Mouse (Mus musculus) hindbrain, embryonic 14.5 days (tissue): ENCODE measurements around the gene Trp53bp2. TPM values are rescaled to one million over a fixed set of nuclear protein-coding genes. Genes with fewer than 3 reads are reported as not detected.

Experiments
- ATAC-seq: fragments of 200-750 bp; cut with Nextera tagmentation; 2 replicates; pipeline ENCODE4 v1.8.0; 2017; ENCODE audit warnings: moderate number of reproducible peaks, mild to moderate bottlenecking, moderate TSS enrichment, moderate library complexity; ENCODE audit not compliant: low FRiP score
- DNase-seq: peaks from one replicate; pipeline ENCODE4 v3.0.0-alpha.2; 2015; ENCODE audit warnings: low spot score
- H3K27ac ChIP-seq: fragments of 300-500 bp; sonication (generic); 2 replicates; pipeline ENCODE4 v1.5.1; 2014; ENCODE audit warnings: mild to moderate bottlenecking, moderate library complexity
- H3K27me3 ChIP-seq: fragments of 300-500 bp; sonication (generic); 2 replicates; pipeline ENCODE4 v1.6.1; 2014; ENCODE audit warnings: mild to moderate bottlenecking, low read length, mixed read lengths; ENCODE audit not compliant: control insufficient read depth, insufficient read depth
- H3K36me3 ChIP-seq: fragments of 300-500 bp; sonication (generic); replicated peaks from 2 replicates; pipeline ENCODE4 v1.6.1; 2014; ENCODE audit not compliant: control insufficient read depth, insufficient read depth
- H3K4me1 ChIP-seq: fragments of 300-500 bp; sonication (generic); replicated peaks from 2 replicates; pipeline ENCODE4 v1.6.1; 2014; ENCODE audit warnings: antibody characterized with exemption, low read length, mixed read lengths; ENCODE audit not compliant: control insufficient read depth, insufficient read depth
- H3K4me2 ChIP-seq: fragments of 300-500 bp; sonication (generic); replicated peaks from 2 replicates; pipeline ENCODE4 v1.6.1; 2014; ENCODE audit warnings: mild to moderate bottlenecking, moderate library complexity
- H3K4me3 ChIP-seq: fragments of 300-500 bp; sonication (generic); replicated peaks from 2 replicates; pipeline ENCODE4 v1.5.1; 2014; ENCODE audit warnings: mild to moderate bottlenecking, low read length
- H3K9ac ChIP-seq: fragments of 300-500 bp; sonication (generic); 2 replicates; pipeline ENCODE4 v1.6.1; 2014
- H3K9me3 ChIP-seq: fragments of 300-500 bp; sonication (generic); 2 replicates; pipeline ENCODE4 v1.6.1; 2016; ENCODE audit warnings: low read length; ENCODE audit not compliant: control insufficient read depth
- WGBS: fragments of 180-500 bp; shearing (Covaris S2); extraction: QIAGEN DNeasy Blood & Tissue Kit; methylation state at CpG from one replicate; pipeline ENCODE4 v1.1.7; 2014; 5-methylcytosine and 5-hydroxymethylcytosine counted together
- polyA plus RNA-seq: library from polyadenylated mRNA; unstranded; fragments of >200 nt; fragmentation: Nextera tagmentation; extraction: Ambion mirVana; gene quantifications from 2 replicates; pipeline ENCODE4 v1.2.1, GENCODE M21; 2014

Trp53bp2 gene
- polyA plus RNA-seq, 1 experiment from 2014 or later, result 19.5 TPM

- Histone ChIP-seq H3K9me3 (no peaks in the 10 kb centered on the region), H3K4me3 (no peak overlapping the region), H3K36me3 (peaks cover 7% of the 10 kb centered on the region; the same call in 1 of the 2 replicates), H3K9ac (no peak overlapping the region), H3K27me3 (no peaks in the 10 kb centered on the region), H3K4me1 (peaks cover 7% of the 10 kb centered on the region; the same call in 1 of the 2 replicates), H3K4me2 (no peak overlapping the region), H3K27ac (no peak overlapping the region)
- no peak for ATAC-seq
- DNase-seq, result no peak
- 68% methylated on average over 3 of the region's 3 CpGs for WGBS
These were observed 16.2 kb downstream of the Trp53bp2 start for GRCm38 (mm10) chr1:182425176-182425575.

GRCm38 (mm10) chr1:182426444-182426843, 17.5 kb downstream of the Trp53bp2 start:
- ATAC-seq, result no peak
- no peak overlapping the region for H3K4me3 ChIP-seq
- H3K9me3 ChIP-seq, result no peaks in the 10 kb centered on the region
- no peak overlapping the region for H3K9ac ChIP-seq
- no peak overlapping the region for H3K27ac ChIP-seq
- peaks cover 7% of the 10 kb centered on the region; the same call in 1 of the 2 replicates for H3K4me1 ChIP-seq
- DNase-seq, result no peak
- WGBS, result 45% methylated on average over 2 of the region's 2 CpGs
- H3K27me3 ChIP-seq, result no peaks in the 10 kb centered on the region
- peaks cover 10% of the 10 kb centered on the region; the same call in 1 of the 2 replicates for H3K36me3 ChIP-seq
- H3K4me2 ChIP-seq, result no peak overlapping the region

- Histone ChIP-seq H3K9me3 (no peaks in the 10 kb centered on the region), H3K36me3 (peaks cover 20% of the 10 kb centered on the region), H3K27me3 (no peaks in the 10 kb centered on the region), H3K27ac (no peak overlapping the region), H3K4me3 (no peak overlapping the region), H3K4me1 (peaks cover 7% of the 10 kb centered on the region; the same call in 1 of the 2 replicates), H3K4me2 (no peak overlapping the region), H3K9ac (no peak overlapping the region)
- WGBS, result 71% methylated on average over 1 of the region's 1 CpGs
- DNase-seq (no peak), ATAC-seq (no peak)
These were observed 18.5 kb downstream of the Trp53bp2 start for GRCm38 (mm10) chr1:182427426-182427825.

GRCm38 (mm10) chr1:182429826-182430225, 20.9 kb downstream of the Trp53bp2 start:
- WGBS, result 78% methylated on average over 3 of the region's 3 CpGs
- ATAC-seq, result no peak
- no peak overlapping the region for H3K9ac ChIP-seq
- H3K4me3 ChIP-seq, result no peak overlapping the region
- no peak overlapping the region for H3K4me2 ChIP-seq
- peaks cover 7% of the 10 kb centered on the region; the same call in 1 of the 2 replicates for H3K4me1 ChIP-seq
- peaks cover 37% of the 10 kb centered on the region for H3K36me3 ChIP-seq
- H3K27me3 ChIP-seq, result no peaks in the 10 kb centered on the region
- DNase-seq, result no peak
- H3K9me3 ChIP-seq, result no peaks in the 10 kb centered on the region
- no peak overlapping the region for H3K27ac ChIP-seq

- DNase-seq (no peak), ATAC-seq (no peak)
- H3K4me3 ChIP-seq, result no peak overlapping the region
- H3K4me1 ChIP-seq, result no peaks in the 10 kb centered on the region; the same call in 1 of the 2 replicates
- H3K9me3 ChIP-seq, result no peaks in the 10 kb centered on the region
- H3K4me2 ChIP-seq, result no peak overlapping the region
- WGBS, result 97% methylated on average over 2 of the region's 2 CpGs
- H3K27ac ChIP-seq, result no peak overlapping the region
- H3K27me3 ChIP-seq, result no peaks in the 10 kb centered on the region
- peaks cover 43% of the 10 kb centered on the region for H3K36me3 ChIP-seq
- H3K9ac ChIP-seq, result no peak overlapping the region
These were observed 21.7 kb downstream of the Trp53bp2 start for GRCm38 (mm10) chr1:182430676-182431075.

GRCm38 (mm10) chr1:182432059-182432458, 23.1 kb downstream of the Trp53bp2 start:
- H3K36me3 ChIP-seq, result peaks cover 51% of the 10 kb centered on the region
- H3K9ac ChIP-seq, result no peak overlapping the region
- WGBS, result 94% methylated on average over 3 of the region's 3 CpGs
- no peak for ATAC-seq
- H3K9me3 ChIP-seq, result no peaks in the 10 kb centered on the region
- no peak overlapping the region for H3K4me3 ChIP-seq
- no peak overlapping the region for H3K27ac ChIP-seq
- H3K4me2 ChIP-seq, result no peak overlapping the region
- no peaks in the 10 kb centered on the region for H3K4me1 ChIP-seq
- DNase-seq, result no peak
- no peaks in the 10 kb centered on the region for H3K27me3 ChIP-seq

- WGBS, result 72% methylated on average over 5 of the region's 5 CpGs
- Histone ChIP-seq H3K4me3 (no peak overlapping the region), H3K27ac (no peak overlapping the region), H3K36me3 (peaks cover 68% of the 10 kb centered on the region), H3K4me1 (no peaks in the 10 kb centered on the region), H3K9me3 (no peaks in the 10 kb centered on the region), H3K27me3 (no peaks in the 10 kb centered on the region), H3K9ac (no peak overlapping the region), H3K4me2 (no peak overlapping the region)
- ATAC-seq, result no peak
- DNase-seq, result no peak
These were observed 27.8 kb downstream of the Trp53bp2 start for GRCm38 (mm10) chr1:182436746-182437145.

GRCm38 (mm10) chr1:182439546-182440222, 30.7 kb downstream of the Trp53bp2 start:
- DNase-seq (no peak), ATAC-seq (no peak)
- H3K27me3 ChIP-seq, result no peaks in the 10 kb centered on the region
- no peak overlapping the region for H3K4me3 ChIP-seq
- no peak overlapping the region for H3K9ac ChIP-seq
- H3K4me2 ChIP-seq, result no peak overlapping the region
- no peaks in the 10 kb centered on the region for H3K9me3 ChIP-seq
- 67% methylated on average over 5 of the region's 5 CpGs for WGBS
- H3K27ac ChIP-seq, result no peak overlapping the region
- H3K4me1 ChIP-seq, result no peaks in the 10 kb centered on the region
- peaks cover 73% of the 10 kb centered on the region for H3K36me3 ChIP-seq

- no peaks in the 10 kb centered on the region for H3K9me3 ChIP-seq
- 88% methylated on average over 18 of the region's 18 CpGs for WGBS
- H3K27ac ChIP-seq, result no peak overlapping the region
- H3K4me1 ChIP-seq, result no peaks in the 10 kb centered on the region
- no peak for ATAC-seq
- H3K4me3 ChIP-seq, result no peak overlapping the region
- H3K9ac ChIP-seq, result no peak overlapping the region
- H3K36me3 ChIP-seq, result peaks cover 80% of the 10 kb centered on the region
- no peak for DNase-seq
- H3K27me3 ChIP-seq, result no peaks in the 10 kb centered on the region
- no peak overlapping the region for H3K4me2 ChIP-seq
These were observed 33.0 kb downstream of the Trp53bp2 start for GRCm38 (mm10) chr1:182441791-182442473.
